Mouse (Mus musculus) MEL (cell line): ENCODE data around the gene Peli2. TPM values are rescaled to one million over a fixed set of nuclear protein-coding genes. Genes with fewer than 3 reads are reported as not detected.

Experiments
- DNase-seq: peaks from one replicate; pipeline ENCODE4 v3.0.0; 2011; ENCODE audit warnings: low read depth, low spot score
- H3K27ac ChIP-seq: 2 replicates; pipeline ENCODE4 v1.5.1; 2012; ENCODE audit warnings: low read depth, mild to moderate bottlenecking, control low read depth, low read length, moderate library complexity; ENCODE audit not compliant: control insufficient read depth
- H3K27me3 ChIP-seq, 2 experiments: fragments of 150-350 bp in 1 of 2; sonication (generic) in 1 of 2; 2 replicates each; pipeline ENCODE4 v1.6.1; 2012; ENCODE audit warnings: low read length in 2 of 2, mild to moderate bottlenecking in 2 of 2, improper control_type of control experiment in 1 of 2, moderate library complexity in 1 of 2; ENCODE audit not compliant: insufficient read depth in 2 of 2, control insufficient read depth in 1 of 2
- H3K36me3 ChIP-seq, 2 experiments: 2 replicates each; pipeline ENCODE4 v1.6.1; 2012 to 2014; ENCODE audit warnings: low read length in 2 of 2, improper control_type of control experiment in 1 of 2, inconsistent platforms in 1 of 2, mild to moderate bottlenecking in 1 of 2; ENCODE audit not compliant: insufficient read depth in 2 of 2, control insufficient read depth in 1 of 2
- H3K4me1 ChIP-seq, 2 experiments: fragments of 150-350 bp in 1 of 2; sonication (generic) in 1 of 2; 2 replicates each; pipeline ENCODE4 v1.6.1; 2012; ENCODE audit warnings: low read length in 2 of 2, improper control_type of control experiment in 1 of 2, mild to moderate bottlenecking in 1 of 2; ENCODE audit not compliant: insufficient read depth in 2 of 2, control insufficient read depth in 1 of 2
- H3K4me3 ChIP-seq, 2 experiments: fragments of 150-350 bp in 1 of 2; sonication (generic) in 1 of 2; 2 replicates each; pipeline ENCODE4 v1.5.1; 2012; ENCODE audit warnings: low read depth in 2 of 2, low read length in 2 of 2, mild to moderate bottlenecking in 2 of 2, moderate library complexity in 2 of 2, control low read depth in 1 of 2, improper control_type of control experiment in 1 of 2; ENCODE audit not compliant: control insufficient read depth in 1 of 2, insufficient read depth in 1 of 2
- H3K79me2 ChIP-seq: 2 replicates; pipeline ENCODE4 v1.6.1; 2012; ENCODE audit warnings: mild to moderate bottlenecking, low read length, moderate library complexity; ENCODE audit not compliant: control insufficient read depth, poor library complexity, insufficient read depth
- H3K9ac ChIP-seq: 2 replicates; pipeline ENCODE4 v1.6.1; 2012; ENCODE audit warnings: low read depth, mild to moderate bottlenecking, control low read depth, low read length, moderate library complexity; ENCODE audit not compliant: control insufficient read depth, poor library complexity, severe bottlenecking
- H3K9me3 ChIP-seq: fragments of 150-350 bp; sonication (generic); replicated peaks from 2 replicates; pipeline ENCODE4 v1.6.1; 2012; ENCODE audit warnings: mild to moderate bottlenecking, low read length, improper control_type of control experiment, moderate library complexity; ENCODE audit not compliant: insufficient read depth
- BHLHE40 ChIP-seq: IDR thresholded peaks from 2 replicates; pipeline ENCODE4 v1.6.1; 2012; ENCODE audit warnings: low read depth, mild to moderate bottlenecking, inconsistent platforms, low read length, improper control_type of control experiment, borderline replicate concordance
- ELF1 ChIP-seq: IDR thresholded peaks from 2 replicates; pipeline ENCODE4 v1.6.1; 2014; ENCODE audit warnings: low read depth, mild to moderate bottlenecking, inconsistent platforms, low read length, improper control_type of control experiment, moderate library complexity
- ETS1 ChIP-seq: IDR thresholded peaks from 2 replicates; pipeline ENCODE4 v1.6.1; 2012; ENCODE audit warnings: low read depth, mild to moderate bottlenecking, inconsistent platforms, low read length, improper control_type of control experiment, moderate library complexity
- GATA1 ChIP-seq: IDR thresholded peaks from 2 replicates; pipeline ENCODE4 v1.6.1; 2011; ENCODE audit warnings: low read depth, low read length, improper control_type of control experiment
- HCFC1 ChIP-seq: IDR thresholded peaks from 2 replicates; pipeline ENCODE4 v1.6.1; 2012; ENCODE audit warnings: low read depth, mild to moderate bottlenecking, inconsistent platforms, low read length, improper control_type of control experiment, moderate library complexity
- JUND ChIP-seq: IDR thresholded peaks from 2 replicates; pipeline ENCODE4 v1.6.1; 2011; ENCODE audit warnings: low read depth, mild to moderate bottlenecking, improper control_type of control experiment, low read length
- KAT2A ChIP-seq: conservative IDR thresholded peaks from 2 replicates; pipeline ENCODE4 v1.6.1; 2012; ENCODE audit warnings: low read depth, low read length, improper control_type of control experiment, inconsistent platforms
- MAX ChIP-seq: IDR thresholded peaks from 2 replicates; pipeline ENCODE4 v1.6.1; 2011; ENCODE audit warnings: low read length, improper control_type of control experiment
- NELFE ChIP-seq: IDR thresholded peaks from 2 replicates; pipeline ENCODE4 v1.6.1; 2011; ENCODE audit warnings: low read depth, low read length, improper control_type of control experiment
- NRF1 ChIP-seq: IDR thresholded peaks from 2 replicates; pipeline ENCODE4 v1.6.1; 2014; ENCODE audit warnings: low read depth, mild to moderate bottlenecking, inconsistent platforms, low read length, improper control_type of control experiment, moderate library complexity; ENCODE audit not compliant: poor library complexity, insufficient read depth, severe bottlenecking
- POLR2A ChIP-seq, 2 experiments: IDR thresholded peaks; 2 replicates each; pipeline ENCODE4 v1.6.1; 2011 to 2012; ENCODE audit warnings: low read length in 2 of 2, mild to moderate bottlenecking in 2 of 2, control low read depth in 1 of 2, improper control_type of control experiment in 1 of 2, low read depth in 1 of 2, moderate library complexity in 1 of 2; ENCODE audit not compliant: control insufficient read depth in 1 of 2, insufficient read depth in 1 of 2, poor library complexity in 1 of 2
- POLR2AphosphoS5 ChIP-seq: IDR thresholded peaks from 2 replicates; pipeline ENCODE4 v1.6.1; 2012; ENCODE audit warnings: low read depth, borderline replicate concordance, mild to moderate bottlenecking, inconsistent platforms, low read length, moderate library complexity, mixed read lengths
- RCOR1 ChIP-seq: IDR thresholded peaks from 2 replicates; pipeline ENCODE4 v1.6.1; 2012; ENCODE audit warnings: low read depth, mild to moderate bottlenecking, inconsistent platforms, low read length, improper control_type of control experiment
- SMC3 ChIP-seq: IDR thresholded peaks from 2 replicates; pipeline ENCODE4 v1.6.1; 2011; ENCODE audit warnings: low read depth, low read length, improper control_type of control experiment
- UBTF ChIP-seq: IDR thresholded peaks from 2 replicates; pipeline ENCODE4 v1.6.1; 2012; ENCODE audit warnings: low read depth, mild to moderate bottlenecking, inconsistent platforms, low read length, improper control_type of control experiment, moderate library complexity, borderline replicate concordance; ENCODE audit not compliant: insufficient read depth
- USF2 ChIP-seq, 2 experiments: IDR thresholded peaks; 2 replicates each; pipeline ENCODE4 v1.6.1; 2011 to 2012; ENCODE audit warnings: improper control_type of control experiment in 2 of 2, low read length in 2 of 2, borderline replicate concordance in 1 of 2, inconsistent platforms in 1 of 2, low read depth in 1 of 2, mild to moderate bottlenecking in 1 of 2; ENCODE audit not compliant: insufficient read depth in 1 of 2
- ZC3H11A ChIP-seq: IDR thresholded peaks from 2 replicates; pipeline ENCODE4 v1.6.1; 2012; ENCODE audit warnings: low read depth, mild to moderate bottlenecking, inconsistent platforms, low read length, improper control_type of control experiment
- polyA plus RNA-seq, 2 experiments: library from polyadenylated mRNA; stranded (reverse) in 1 of 2; unstranded in 1 of 2; fragments of >175 nt in 1 of 2; fragments of >200 nt in 1 of 2; gene quantifications; 2 replicates each; pipeline versions ENCODE4 v1.2.1 to v1.2.4; 2012; ENCODE audit warnings: low replicate concordance in 2 of 2, low read depth in 1 of 2; ENCODE audit not compliant: insufficient read length in 2 of 2, insufficient read depth in 1 of 2, missing spikeins in 1 of 2
- total RNA-seq: library from RNA; depleted of rRNA; stranded (reverse); fragments of 300-350 nt; gene quantifications from 2 replicates; pipeline ENCODE4 v1.2.3, GENCODE M21; 2012

The Peli2 gene
- total and polyA plus RNA-seq, 3 experiments, result not detected

GRCm38 (mm10) chr14:48120443-48120751 lies 226 bp upstream of the Peli2 start:
- TF ChIP-seq NELFE, result no peak
- no peak for TF ChIP-seq POLR2AphosphoS5
- no peak for TF ChIP-seq HCFC1
- no peak for TF ChIP-seq ELF1
- TF ChIP-seq ETS1, result no peak
- TF ChIP-seq ZC3H11A, result no peak
- no peak for TF ChIP-seq RCOR1
- TF ChIP-seq JUND, result no peak
- no peak for TF ChIP-seq MAX
- TF ChIP-seq NRF1, result no peak
- no peaks in the 10 kb centered on the region for H3K9me3 ChIP-seq
- H3K27me3 ChIP-seq, result no peaks in the 10 kb centered on the region
- no peak overlapping the region for H3K27ac ChIP-seq
- no peaks in the 10 kb centered on the region for H3K79me2 ChIP-seq
- no peak for DNase-seq
- H3K4me1 ChIP-seq, result no peaks in the 10 kb centered on the region
- no peaks in the 10 kb centered on the region for H3K36me3 ChIP-seq
- no peak overlapping the region for H3K4me3 ChIP-seq
- no peak overlapping the region for H3K9ac ChIP-seq

GRCm38 (mm10) chr14:48121529-48122517 lies 1.2 kb downstream of the Peli2 start:
- Histone ChIP-seq H3K4me1 (no peaks in the 10 kb centered on the region), H3K27ac (no peak overlapping the region), H3K27me3 (no peaks in the 10 kb centered on the region), H3K36me3 (no peaks in the 10 kb centered on the region), H3K4me3 (no peak overlapping the region), H3K79me2 (no peaks in the 10 kb centered on the region), H3K9ac (no peak overlapping the region), H3K9me3 (no peaks in the 10 kb centered on the region)
- TF ChIP-seq ETS1 (no peak), KAT2A (no peak), SMC3 (no peak), ELF1 (no peak), BHLHE40 (no peak), UBTF (no peak), NELFE (no peak), POLR2A (IDR thresholded peaks at IDR 0.05; ENCODE audit: control insufficient read depth in 1 of 2, insufficient read depth in 1 of 2, low read depth in 1 of 2, low read length in 2 of 2, poor library complexity in 1 of 2) (no peak), GATA1 (no peak), USF2 (IDR thresholded peaks at IDR 0.05; ENCODE audit: borderline replicate concordance in 1 of 2, insufficient read depth in 1 of 2, low read depth in 1 of 2, low read length in 2 of 2) (no peak)
- DNase-seq, result no peak
